Mouse (Mus musculus) splenic B cell, adult 2 months (primary cell): ENCODE measurements at regions not wholly inside any gene's neighbourhood (a gene's known extent, or its start where the extent isn't known, plus 50 kb on each side); places are given as distances from the start of the nearest gene placed in this dataset.

ENCODE experiments used
- DNase-seq: peaks from one replicate; pipeline ENCODE4 v3.0.0-alpha.2; 2011; ENCODE audit warnings: low read depth, low spot score
- H3K27me3 ChIP-seq: 2 replicates; pipeline ENCODE4 v1.6.1; 2012; ENCODE audit warnings: mild to moderate bottlenecking, low read length, moderate library complexity, mixed read lengths; ENCODE audit not compliant: control insufficient read depth, poor library complexity, insufficient read depth, severe bottlenecking
- H3K36me3 ChIP-seq: 2 replicates; pipeline ENCODE4 v1.6.1; 2012; ENCODE audit warnings: mild to moderate bottlenecking, low read length, moderate library complexity, mixed read lengths; ENCODE audit not compliant: control insufficient read depth, poor library complexity, insufficient read depth, severe bottlenecking

- Histone ChIP-seq H3K27me3 (no peaks in the 10 kb centered on the region), H3K36me3 (no peaks in the 10 kb centered on the region)
- DNase-seq, result no peak
Observed at GRCm38 (mm10) chr2:64860113-64860512, 164.7 kb downstream of the Grb14 start.

GRCm38 (mm10) chr2:64853918-64854317, 170.9 kb downstream of the Grb14 start:
- peak; percentile 33 for DNase-seq
- Histone ChIP-seq H3K36me3 (no peaks in the 10 kb centered on the region), H3K27me3 (no peaks in the 10 kb centered on the region)

- no peaks in the 10 kb centered on the region for H3K36me3 ChIP-seq
- DNase-seq, result no peak
- no peaks in the 10 kb centered on the region for H3K27me3 ChIP-seq
Observed at GRCm38 (mm10) chr2:64852913-64853312, 171.9 kb downstream of the Grb14 start.

- no peak for DNase-seq
- no peaks in the 10 kb centered on the region for H3K27me3 ChIP-seq
- H3K36me3 ChIP-seq, result no peaks in the 10 kb centered on the region
Observed at GRCm38 (mm10) chr2:64851096-64851495, 173.7 kb downstream of the Grb14 start.

GRCm38 (mm10) chr2:64850656-64851055, 174.1 kb downstream of the Grb14 start:
- H3K36me3 ChIP-seq, result no peaks in the 10 kb centered on the region
- H3K27me3 ChIP-seq, result no peaks in the 10 kb centered on the region
- no peak for DNase-seq

- Histone ChIP-seq H3K27me3 (no peaks in the 10 kb centered on the region), H3K36me3 (no peaks in the 10 kb centered on the region)
- DNase-seq, result no peak
Observed at GRCm38 (mm10) chr2:64824494-64824893, 200.3 kb downstream of the Grb14 start.

- Histone ChIP-seq H3K36me3 (no peaks in the 10 kb centered on the region), H3K27me3 (no peaks in the 10 kb centered on the region)
- no peak for DNase-seq
Observed at GRCm38 (mm10) chr2:64823905-64824304, 200.9 kb downstream of the Grb14 start.

GRCm38 (mm10) chr2:64823074-64823473, 201.7 kb downstream of the Grb14 start:
- no peaks in the 10 kb centered on the region for H3K27me3 ChIP-seq
- DNase-seq, result no peak
- no peaks in the 10 kb centered on the region for H3K36me3 ChIP-seq

GRCm38 (mm10) chr2:64818159-64818558, 206.6 kb downstream of the Grb14 start:
- no peak for DNase-seq

More at GRCm38 (mm10) chr2:64818159-64818558, 206.6 kb downstream of the Grb14 start:
- H3K27me3 ChIP-seq, result no peaks in the 10 kb centered on the region
- no peaks in the 10 kb centered on the region for H3K36me3 ChIP-seq
